Mouse (Mus musculus): ENCODE measurements around the gene Ttll8.

GRCm38 (mm10) chr15:88854119-88854968 lies 99.9 kb downstream of the Ttll8 start:
- TF ChIP-seq GATA1 (IDR thresholded peaks at IDR 0.05; ENCODE audit: borderline replicate concordance, low read length) (no peak), FLI1 (IDR thresholded peaks at IDR 0.05; ENCODE audit: low read length) (no peak)
